Mouse (Mus musculus) left cerebral cortex, postnatal 4 days (tissue): ENCODE measurements at regions not wholly inside any gene's neighbourhood (a gene's known extent, or its start where the extent isn't known, plus 50 kb on each side); places are given as distances from the start of the nearest gene placed in this dataset.

Experiments used
- DNase-seq: peaks from one replicate; pipeline ENCODE4 v3.0.0-alpha.2; 2022
- intact Hi-C: fragments of 180-260 bp; cut with DNase I; formaldehyde crosslinking; loops from one replicate; pipeline ENCODE4 v1.15.1; 2025

DNA sequence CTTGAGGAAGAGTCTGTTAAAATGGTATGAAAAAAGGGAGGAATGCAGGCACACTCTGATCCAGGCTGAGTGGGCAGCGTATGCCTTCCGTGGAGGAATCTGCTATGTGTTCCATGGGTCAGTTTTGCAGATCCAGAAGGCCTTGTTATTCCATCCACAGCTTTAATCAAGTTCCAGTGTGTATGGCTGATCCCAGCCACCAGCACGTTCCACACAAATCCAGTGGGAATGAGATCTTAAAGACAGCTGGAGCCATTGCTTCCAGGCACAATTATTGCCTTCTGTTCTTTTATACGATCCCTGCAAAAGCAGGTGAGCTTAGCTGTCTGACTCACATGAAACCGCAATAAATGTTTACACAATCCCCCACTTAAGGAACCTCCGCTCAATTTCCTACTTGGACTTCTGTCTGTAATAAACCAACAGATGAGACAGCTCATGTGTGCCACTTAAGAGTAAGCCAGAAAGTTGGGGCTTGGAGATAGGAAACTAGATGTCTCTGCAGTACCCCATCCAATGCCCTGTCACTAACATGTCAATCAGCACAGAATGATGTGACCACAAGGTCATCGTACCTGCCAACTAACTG lies 653.9 kb downstream of the Fat4 start:
- DNase-seq, result no peak
- intact Hi-C loops, result no loop called here

DNA sequence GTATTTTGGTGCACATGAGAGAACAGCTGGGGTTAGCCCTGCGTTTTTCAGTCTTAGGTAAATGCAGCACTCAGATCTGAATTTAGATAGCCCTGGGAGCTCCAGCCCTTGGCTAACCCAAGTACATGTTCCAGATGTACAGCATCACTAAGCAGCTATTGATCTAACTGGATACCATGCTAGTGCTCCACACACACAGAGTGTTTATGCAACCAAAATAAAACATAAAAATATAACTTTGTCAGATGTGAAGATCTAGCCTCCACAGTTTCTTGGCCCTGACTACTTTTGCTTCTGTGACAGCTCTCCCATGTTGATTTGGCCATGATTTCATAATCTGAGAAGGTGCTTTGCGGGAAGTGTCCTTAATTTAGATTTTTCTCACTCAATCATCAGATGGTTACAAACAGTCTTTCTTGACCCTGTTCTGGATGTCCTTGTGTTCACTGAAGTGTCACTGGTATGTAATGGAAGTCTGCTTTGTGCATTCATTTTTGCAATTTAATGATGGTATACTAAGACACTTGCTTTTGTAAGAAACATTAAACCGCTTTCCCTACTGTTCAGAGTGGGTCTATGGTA lies 672.8 kb downstream of the Fat4 start:
- DNase-seq, result no peak
- intact Hi-C loops, result no loop called here

DNA sequence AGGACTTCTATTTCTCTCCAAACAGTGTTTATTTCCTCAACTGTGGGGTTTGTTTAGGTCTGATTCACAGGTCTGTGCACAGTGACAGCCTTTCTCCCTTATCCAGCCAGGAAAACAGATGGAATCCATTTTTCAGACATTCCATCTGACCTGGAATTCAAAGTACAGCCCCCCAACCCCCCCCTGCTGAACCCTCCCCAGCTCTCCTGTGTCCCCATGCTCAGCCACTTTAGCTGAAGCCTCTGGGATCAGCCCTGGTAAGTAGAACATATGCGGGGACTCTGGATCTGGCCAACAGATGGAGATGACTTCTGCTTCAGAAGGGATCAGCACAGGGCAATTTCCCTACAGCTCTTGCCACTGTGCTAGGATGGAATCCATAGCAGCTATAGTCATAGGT lies 674.2 kb downstream of the Fat4 start:
- DNase-seq, result no peak
- intact Hi-C loops, result no loop called here

DNA sequence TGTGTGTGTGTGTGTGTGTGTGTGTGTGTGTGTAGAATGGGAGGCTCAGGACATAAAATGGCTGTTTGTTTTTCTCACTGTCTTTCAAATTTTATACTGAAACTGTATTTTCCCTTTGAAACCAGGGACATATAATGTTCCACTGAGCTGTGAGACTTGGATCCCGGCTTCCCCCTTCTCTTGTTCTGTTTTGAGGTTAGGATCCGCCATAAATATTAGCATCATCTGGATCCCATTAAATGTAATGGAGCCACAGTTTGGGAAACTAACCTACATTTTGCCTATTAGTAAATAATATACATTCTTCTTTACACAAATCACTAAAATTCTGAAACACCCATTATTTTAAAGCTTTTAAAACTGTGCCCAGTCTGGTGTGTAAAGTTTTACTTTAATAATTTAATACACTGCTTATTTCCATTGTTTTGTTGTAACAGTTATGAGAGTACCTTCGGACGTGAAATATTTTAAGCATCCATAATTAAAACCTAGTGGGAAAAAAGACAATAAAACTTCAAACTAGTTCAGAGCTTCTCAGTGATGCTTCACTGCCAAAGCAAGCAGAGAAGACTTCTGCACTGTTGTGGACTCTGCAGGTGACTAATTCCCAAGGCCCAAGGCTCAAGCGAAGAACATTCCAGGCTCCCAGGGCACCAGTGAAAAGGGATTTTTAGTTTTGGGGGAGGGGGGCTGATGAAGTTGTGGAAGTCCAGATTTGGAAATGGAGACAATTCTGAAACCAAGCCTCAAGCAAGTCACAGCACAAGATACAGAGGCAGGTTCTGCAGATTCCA lies 684.9 kb downstream of the Fat4 start:
- intact Hi-C loops, result no loop called here
- no peak for DNase-seq

- DNase-seq, result no peak
- intact Hi-C loops, result no loop called here
Observed at GRCm38 (mm10) chr3:39575200-39575599, 688.5 kb downstream of the Fat4 start.

GRCm38 (mm10) chr3:39591312-39591711 lies 704.6 kb downstream of the Fat4 start:
- no peak for DNase-seq
- intact Hi-C loops, result no loop called here

DNA sequence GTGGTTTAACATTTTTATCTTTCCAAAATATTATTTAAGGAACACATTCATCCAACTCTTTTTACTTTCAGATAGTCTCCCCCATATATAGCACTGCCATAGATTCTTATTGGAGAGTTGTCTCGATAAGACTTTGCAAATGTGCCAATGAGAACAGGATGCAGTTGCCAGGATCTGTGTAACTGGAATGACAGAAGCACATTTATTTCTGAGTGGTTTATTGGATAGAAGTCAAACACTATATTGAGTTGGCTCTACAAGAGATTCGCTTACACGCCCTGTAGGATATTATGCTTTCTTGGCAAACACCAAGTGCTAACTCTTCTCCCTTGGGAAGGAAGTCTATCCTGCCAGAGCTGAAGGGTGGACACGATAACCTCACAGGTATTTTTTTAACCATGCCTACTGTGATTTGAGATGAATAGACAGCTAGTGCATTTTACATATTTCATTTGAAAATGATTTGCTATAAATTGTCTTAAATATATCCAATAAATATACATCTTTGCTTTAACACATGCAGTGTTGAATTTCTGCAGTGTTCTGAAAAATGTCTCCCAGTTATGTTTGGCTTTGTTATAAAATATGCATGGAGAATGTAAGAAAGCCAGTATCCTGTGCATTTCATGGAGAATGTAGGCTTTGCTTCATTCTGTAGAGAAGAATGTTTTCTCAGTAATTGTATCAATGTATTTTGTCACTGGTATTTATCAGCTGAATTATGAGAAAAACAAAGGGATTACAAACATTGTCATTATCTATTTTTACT lies 705.8 kb downstream of the Fat4 start:
- intact Hi-C loops, result no loop called here
- DNase-seq, result no peak

- intact Hi-C loops, result no loop called here
- DNase-seq, result peak; percentile 32
Observed at GRCm38 (mm10) chr3:39609937-39610336, 723.2 kb downstream of the Fat4 start.

- intact Hi-C loops, result no loop called here
- DNase-seq, result no peak
Observed at GRCm38 (mm10) chr3:39612408-39612807, 725.7 kb downstream of the Fat4 start.

GRCm38 (mm10) chr3:39637924-39638323 lies 751.2 kb downstream of the Fat4 start:
- intact Hi-C loops, result no loop called here
- DNase-seq, result no peak

- no peak for DNase-seq
- intact Hi-C loops, result no loop called here
Observed at GRCm38 (mm10) chr3:39643194-39643593, 756.5 kb downstream of the Fat4 start.

DNA sequence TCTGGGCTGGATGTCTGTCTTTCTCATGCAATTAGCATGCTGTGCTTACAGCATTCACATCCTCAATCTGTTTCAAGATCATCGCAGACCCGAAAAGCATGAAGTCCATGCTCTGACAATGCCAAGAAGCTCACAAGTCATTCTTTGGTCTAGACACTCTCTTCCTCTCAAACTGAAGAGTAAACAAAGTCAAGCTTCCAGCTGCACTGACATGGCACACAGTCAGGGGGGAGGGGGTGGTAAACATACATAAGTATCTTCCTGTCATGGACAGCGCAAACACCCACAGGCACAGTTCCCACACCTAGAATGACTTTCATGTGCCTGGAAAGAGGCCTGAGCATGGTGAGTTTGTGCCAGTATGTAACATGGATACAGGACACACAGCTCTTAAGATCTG lies 780.1 kb downstream of the Fat4 start:
- no peak for DNase-seq
- intact Hi-C loops, result no loop called here

DNA sequence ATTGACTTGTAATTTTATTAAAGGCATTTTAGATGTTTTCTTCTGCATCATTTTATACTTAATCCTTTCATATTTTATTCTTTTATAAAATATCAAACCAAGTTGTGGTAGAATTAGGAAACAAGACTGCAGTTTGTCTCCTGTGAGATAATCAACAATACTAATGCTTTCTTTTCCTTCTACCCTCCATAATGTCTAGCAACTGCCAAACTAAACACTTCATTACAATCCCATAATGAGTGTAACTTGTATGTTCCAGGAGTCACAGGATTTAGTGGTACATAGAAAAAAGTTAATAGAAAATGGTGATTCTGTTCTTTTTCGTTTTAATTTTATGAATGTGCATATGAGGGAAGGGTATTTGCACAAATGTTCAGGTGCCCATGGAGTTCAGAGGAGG lies 782.4 kb downstream of the Fat4 start:
- intact Hi-C loops, result no loop called here
- DNase-seq, result no peak

DNA sequence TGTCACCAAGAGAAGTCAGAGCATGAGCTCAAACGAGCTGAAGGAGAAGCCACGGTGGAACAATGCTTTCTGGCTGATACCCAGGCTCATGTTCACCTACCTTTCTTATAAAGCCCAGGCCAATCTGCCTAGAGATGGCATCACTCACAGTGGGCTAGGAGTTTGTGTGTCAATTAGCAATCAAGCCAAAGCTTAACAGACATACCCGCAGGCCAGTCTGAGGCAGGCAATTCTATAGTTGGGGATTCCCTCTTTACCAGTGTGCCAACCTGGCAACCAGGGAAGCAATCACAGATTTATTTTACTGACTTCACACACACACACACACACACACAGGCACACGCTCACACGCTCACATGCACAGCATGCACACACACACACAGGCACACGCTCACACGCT lies 787.3 kb downstream of the Fat4 start:
- DNase-seq, result no peak
- intact Hi-C loops, result no loop called here

- no peak for DNase-seq
- intact Hi-C loops, result no loop called here
Observed at GRCm38 (mm10) chr3:39674927-39675326, 788.2 kb downstream of the Fat4 start.

- intact Hi-C loops, result no loop called here
- no peak for DNase-seq
Observed at GRCm38 (mm10) chr3:39705610-39706009, 818.9 kb downstream of the Fat4 start.

GRCm38 (mm10) chr3:39712795-39713709 lies 818.0 kb upstream of the Intu start:
- intact Hi-C loops, result no loop called here
- no peak for DNase-seq

DNA sequence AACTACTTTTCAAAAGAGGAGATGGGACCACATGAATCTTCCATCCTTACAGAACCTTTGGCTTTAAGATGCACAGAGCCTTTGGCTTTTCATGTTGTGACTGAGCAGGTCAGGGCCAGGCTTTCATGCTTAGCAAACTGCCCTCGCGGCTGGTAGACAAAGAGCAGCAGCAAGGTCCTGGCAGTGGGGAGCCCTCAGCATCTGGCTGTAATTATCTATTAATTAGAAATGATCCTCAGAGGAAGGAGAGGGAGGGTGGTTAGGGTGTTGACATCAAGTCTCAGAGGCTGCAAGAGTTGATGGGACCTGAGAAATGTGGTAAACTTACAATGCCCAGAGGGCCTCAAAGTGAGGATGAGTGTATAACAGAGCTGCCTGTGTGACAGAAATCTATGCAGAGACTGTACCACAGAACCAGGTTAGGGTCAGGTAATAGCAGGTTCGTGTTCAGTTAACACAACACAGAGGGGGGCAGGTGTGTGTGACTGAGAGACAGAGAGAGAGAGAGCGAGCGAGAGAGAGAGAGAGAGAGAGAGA lies 817.0 kb upstream of the Intu start:
- intact Hi-C loops, result no loop called here
- no peak for DNase-seq

- intact Hi-C loops, result no loop called here
- no peak for DNase-seq
Observed at GRCm38 (mm10) chr3:39718946-39719545, 812.0 kb upstream of the Intu start.

DNA sequence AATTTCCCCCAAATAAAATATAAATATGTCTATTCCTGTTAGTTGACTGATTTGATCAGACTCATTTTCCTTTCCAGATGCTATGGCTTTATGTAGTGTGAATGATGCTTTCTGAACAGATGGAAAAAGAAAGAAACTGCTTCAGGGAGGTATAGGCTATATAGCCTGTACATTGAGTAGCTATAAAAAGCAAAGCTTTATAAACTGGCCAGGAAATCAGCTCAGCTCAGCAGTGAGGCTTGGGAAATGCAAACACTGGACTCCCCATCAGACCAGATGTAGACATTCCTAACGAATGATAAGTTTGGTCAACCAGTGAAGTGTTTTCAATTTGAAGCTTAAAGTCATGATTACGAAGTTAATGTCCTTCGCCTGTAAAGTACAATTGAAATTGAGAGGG lies 805.3 kb upstream of the Intu start:
- no peak for DNase-seq
- intact Hi-C loops, result no loop called here
